Mouse (Mus musculus): Measurements from ENCODE around the gene Ccdc61. TPM values are rescaled to one million over a fixed set of nuclear protein-coding genes. Genes with fewer than 3 reads are reported as not detected.

The Ccdc61 gene
- polyA plus RNA-seq, 1 experiment from 2014 or later = 32.9 TPM

Other genes with a start within 250 kb of the Ccdc61 start
- not detected in 2 replicates for gene Psg20, start 224.2 kb downstream of the Ccdc61 start, polyA plus RNA-seq (2016; fragmentation: Nextera tagmentation; extraction: Ambion mirVana)
- not detected in 2 replicates for gene Psg22, start 192.3 kb downstream of the Ccdc61 start, polyA plus RNA-seq (2016; fragmentation: Nextera tagmentation; extraction: Ambion mirVana)
- not detected in 2 replicates for gene Psg19, start 111.9 kb downstream of the Ccdc61 start, polyA plus RNA-seq (2016; fragmentation: Nextera tagmentation; extraction: Ambion mirVana)
- gene Psg17, start 88.8 kb downstream of the Ccdc61 start, polyA plus RNA-seq (2016; fragmentation: Nextera tagmentation; extraction: Ambion mirVana) = not detected in 2 replicates
- gene Mill2, start 70.4 kb downstream of the Ccdc61 start, polyA plus RNA-seq (2016; fragmentation: Nextera tagmentation; extraction: Ambion mirVana) = 0.10 and 0.34 TPM in 2 replicates
- gene Pglyrp1, start 39.1 kb downstream of the Ccdc61 start, polyA plus RNA-seq (2016; fragmentation: Nextera tagmentation; extraction: Ambion mirVana) = 3.9 and 4.7 TPM in 2 replicates
- 12.1 and 12.6 TPM in 2 replicates for gene Nova2, start 15.5 kb upstream of the Ccdc61 start, polyA plus RNA-seq (2016; fragmentation: Nextera tagmentation; extraction: Ambion mirVana)
- 0.24 and 0.72 TPM in 2 replicates for gene Nanos2, start 77.0 kb upstream of the Ccdc61 start, polyA plus RNA-seq (2016; fragmentation: Nextera tagmentation; extraction: Ambion mirVana)
- 6.1 and 7.0 TPM in 2 replicates for gene Mypop, start 80.8 kb upstream of the Ccdc61 start, polyA plus RNA-seq (2016; fragmentation: Nextera tagmentation; extraction: Ambion mirVana)
- 41.6 and 45.2 TPM in 2 replicates for gene Irf2bp1, start 93.6 kb upstream of the Ccdc61 start, polyA plus RNA-seq (2016; fragmentation: Nextera tagmentation; extraction: Ambion mirVana)
- 0.09 and 0.19 TPM in 2 replicates for gene Foxa3, start 113.1 kb upstream of the Ccdc61 start, polyA plus RNA-seq (2016; fragmentation: Nextera tagmentation; extraction: Ambion mirVana)
- 46.9 and 47.3 TPM in 2 replicates for gene Sympk, start 114.0 kb upstream of the Ccdc61 start, polyA plus RNA-seq (2016; fragmentation: Nextera tagmentation; extraction: Ambion mirVana)
- not detected in 2 replicates for gene Rsph6a, start 144.3 kb upstream of the Ccdc61 start, polyA plus RNA-seq (2016; fragmentation: Nextera tagmentation; extraction: Ambion mirVana)
- 29.6 and 30.7 TPM in 2 replicates for gene Dmwd, start 165.8 kb upstream of the Ccdc61 start, polyA plus RNA-seq (2016; fragmentation: Nextera tagmentation; extraction: Ambion mirVana)
- gene Dmpk, start 173.4 kb upstream of the Ccdc61 start, polyA plus RNA-seq (2016; fragmentation: Nextera tagmentation; extraction: Ambion mirVana) = 13.7 and 18.2 TPM in 2 replicates
- 4.5 and 5.2 TPM in 2 replicates for gene Six5, start 184.2 kb upstream of the Ccdc61 start, polyA plus RNA-seq (2016; fragmentation: Nextera tagmentation; extraction: Ambion mirVana)
- gene Gm4969, start 208.0 kb upstream of the Ccdc61 start, polyA plus RNA-seq (2016; fragmentation: Nextera tagmentation; extraction: Ambion mirVana) = 1.0 and 1.1 TPM in 2 replicates
- gene Fbxo46, start 209.4 kb upstream of the Ccdc61 start, polyA plus RNA-seq (2016; fragmentation: Nextera tagmentation; extraction: Ambion mirVana) = 18.3 and 19.9 TPM in 2 replicates
- gene Qpctl, start 238.9 kb upstream of the Ccdc61 start, polyA plus RNA-seq (2016; fragmentation: Nextera tagmentation; extraction: Ambion mirVana) = 19.5 and 20.9 TPM in 2 replicates
- 124 and 133 TPM in 2 replicates for gene Snrpd2, start 239.3 kb upstream of the Ccdc61 start, polyA plus RNA-seq (2016; fragmentation: Nextera tagmentation; extraction: Ambion mirVana)

All from neural tube, embryonic 12.5 days (tissue).